Comparison of ENCODE assay signal across 38 mouse cellular contexts in genomic region chr14:57066053-57066452, GRCm38 (mm10). TPM values are rescaled to one million over a fixed set of nuclear protein-coding genes. Genes with fewer than 3 reads are reported as not detected.
"Had no signal": no experiment of that assay in that cellular context is flagged by ENCODE, and none has a peak within 500 bp of the region (broad histone marks: within the 10 kb centered on the region; RNA-seq: fewer than 3 reads in every experiment).

No protein-coding gene starts in this region.

- H3K4me3 ChIP-seq: embryonic facial prominence, embryonic 10.5 days; embryonic facial prominence, embryonic 12.5 days; embryonic facial prominence, embryonic 13.5 days; embryonic facial prominence, embryonic 15.5 days; erythroblast, embryonic 14.5 days; forebrain, embryonic 10.5 days; forebrain, embryonic 12.5 days; forebrain, embryonic 13.5 days; forebrain, embryonic 15.5 days; gastrocnemius, adult 2 months; heart, adult 2 months; heart, embryonic 10.5 days had no signal

- H3K27me3 ChIP-seq: embryonic facial prominence, embryonic 12.5 days; embryonic facial prominence, embryonic 13.5 days; embryonic facial prominence, embryonic 15.5 days; forebrain, embryonic 12.5 days; forebrain, embryonic 13.5 days; forebrain, embryonic 15.5 days had no signal

- H3K9me3 ChIP-seq: embryonic facial prominence, embryonic 10.5 days; embryonic facial prominence, embryonic 12.5 days; embryonic facial prominence, embryonic 13.5 days; embryonic facial prominence, embryonic 15.5 days; forebrain, embryonic 10.5 days; forebrain, embryonic 12.5 days; forebrain, embryonic 13.5 days; forebrain, embryonic 15.5 days; heart, embryonic 10.5 days had no signal

- DNase-seq: cerebellum, adult 9-11 months; cerebellum, postnatal 10 days; cerebellum, postnatal 14 days; cerebellum, postnatal 25 days; cerebellum, postnatal 36 days; embryo, embryonic 11 days; forebrain, postnatal 0 days; gastrocnemius, adult 2 months; gastrocnemius, postnatal 10 days; gastrocnemius, postnatal 14 days; gastrocnemius, postnatal 25 days; gastrocnemius, postnatal 36 days; heart, adult 11 months; heart, adult 18-20 months; heart, adult 2 months had no signal

- H3K36me3 ChIP-seq: embryonic facial prominence, embryonic 10.5 days; embryonic facial prominence, embryonic 12.5 days; embryonic facial prominence, embryonic 13.5 days; embryonic facial prominence, embryonic 15.5 days; forebrain, embryonic 10.5 days; forebrain, embryonic 12.5 days; forebrain, embryonic 15.5 days; heart, embryonic 10.5 days had no signal

- H3K27ac ChIP-seq: embryonic facial prominence, embryonic 10.5 days; embryonic facial prominence, embryonic 12.5 days; embryonic facial prominence, embryonic 13.5 days; embryonic facial prominence, embryonic 15.5 days; forebrain, embryonic 10.5 days; forebrain, embryonic 12.5 days; forebrain, embryonic 13.5 days; forebrain, embryonic 15.5 days; gastrocnemius, adult 2 months; heart, adult 2 months; heart, embryonic 10.5 days had no signal

- H3K4me2 ChIP-seq: embryonic facial prominence, embryonic 12.5 days; embryonic facial prominence, embryonic 13.5 days; embryonic facial prominence, embryonic 15.5 days; forebrain, embryonic 12.5 days; forebrain, embryonic 13.5 days; forebrain, embryonic 15.5 days; heart, embryonic 11.5 days had no signal

- H3K9ac ChIP-seq: embryonic facial prominence, embryonic 12.5 days; embryonic facial prominence, embryonic 13.5 days; embryonic facial prominence, embryonic 15.5 days; forebrain, embryonic 12.5 days; forebrain, embryonic 13.5 days; forebrain, embryonic 15.5 days; forebrain, postnatal 0 days had no signal

- H3K4me1 ChIP-seq: embryonic facial prominence, embryonic 10.5 days; embryonic facial prominence, embryonic 12.5 days; embryonic facial prominence, embryonic 13.5 days; embryonic facial prominence, embryonic 15.5 days; forebrain, embryonic 10.5 days; forebrain, embryonic 12.5 days; forebrain, embryonic 13.5 days; forebrain, embryonic 15.5 days; heart, embryonic 10.5 days had no signal

RNA-seq across cellular contexts. Expression of gene Gja3, which starts 8.2 kb away (rescaled TPM):
- total RNA-seq: common myeloid progenitor, adult 5-6 weeks; gastrocnemius, adult 18-20 months; granulocyte monocyte progenitor cell, adult 5-6 weeks had no signal
- polyA plus RNA-seq: erythroblast, embryonic 14.5 days; forebrain, embryonic 13.5 days had no signal

RNA-seq across cellular contexts. Expression of gene Gjb2, which starts 38.4 kb away (rescaled TPM):
- total RNA-seq: common myeloid progenitor, adult 5-6 weeks; granulocyte monocyte progenitor cell, adult 5-6 weeks; heart, adult 2 months; heart, adult 8-10 months had no signal

RNA-seq across cellular contexts. Expression of gene Gm4491, which starts 49.6 kb away (rescaled TPM):
- total RNA-seq: common myeloid progenitor, adult 5-6 weeks; gastrocnemius, adult 18-20 months; gastrocnemius, adult 2 months; gastrocnemius, adult 8-10 months; gastrocnemius, postnatal 10 days; gastrocnemius, postnatal 14 days; gastrocnemius, postnatal 25 days; gastrocnemius, postnatal 36 days; gastrocnemius, postnatal 4 days; granulocyte monocyte progenitor cell, adult 5-6 weeks; heart, adult 18-20 months; heart, adult 2 months; heart, adult 8-10 months had no signal
- polyA plus RNA-seq: embryonic facial prominence, embryonic 10.5 days; embryonic facial prominence, embryonic 11.5 days; embryonic facial prominence, embryonic 12.5 days; embryonic facial prominence, embryonic 14.5 days; embryonic facial prominence, embryonic 15.5 days; erythroblast, embryonic 14.5 days; forebrain, embryonic 10.5 days; forebrain, embryonic 11.5 days; forebrain, embryonic 12.5 days; forebrain, embryonic 13.5 days; forebrain, embryonic 14.5 days; forebrain, embryonic 15.5 days; forebrain, embryonic 16.5 days; forebrain, postnatal 0 days; gonadal fat pad, adult 2 months; heart, adult 2 months; heart, embryonic 10.5 days; heart, embryonic 11.5 days had no signal
